Mouse (Mus musculus) left cerebral cortex, postnatal 4 days (tissue): ENCODE results near the gene Adamtsl4. TPM values are rescaled to one million over a fixed set of nuclear protein-coding genes. Genes with fewer than 3 reads are reported as not detected.
"Not testable (repeated sequence)": the region's sequence is repeated elsewhere in the genome, so short reads cannot be mapped to it uniquely, and the experiment has no call there.

Source experiments
- DNase-seq: peaks from one replicate; pipeline ENCODE4 v3.0.0-alpha.2; 2022
- intact Hi-C: fragments of 180-260 bp; cut with DNase I; formaldehyde crosslinking; loops from one replicate; pipeline ENCODE4 v1.15.1; 2025
- total RNA-seq, 2 experiments: library from RNA; stranded (reverse); gene quantifications; 2 replicates each; pipeline ENCODE4 v1.2.3; 2021

The Adamtsl4 gene
- total RNA-seq, 2 experiments from 2014 or later: 1.4 to 1.9 TPM

DNA sequence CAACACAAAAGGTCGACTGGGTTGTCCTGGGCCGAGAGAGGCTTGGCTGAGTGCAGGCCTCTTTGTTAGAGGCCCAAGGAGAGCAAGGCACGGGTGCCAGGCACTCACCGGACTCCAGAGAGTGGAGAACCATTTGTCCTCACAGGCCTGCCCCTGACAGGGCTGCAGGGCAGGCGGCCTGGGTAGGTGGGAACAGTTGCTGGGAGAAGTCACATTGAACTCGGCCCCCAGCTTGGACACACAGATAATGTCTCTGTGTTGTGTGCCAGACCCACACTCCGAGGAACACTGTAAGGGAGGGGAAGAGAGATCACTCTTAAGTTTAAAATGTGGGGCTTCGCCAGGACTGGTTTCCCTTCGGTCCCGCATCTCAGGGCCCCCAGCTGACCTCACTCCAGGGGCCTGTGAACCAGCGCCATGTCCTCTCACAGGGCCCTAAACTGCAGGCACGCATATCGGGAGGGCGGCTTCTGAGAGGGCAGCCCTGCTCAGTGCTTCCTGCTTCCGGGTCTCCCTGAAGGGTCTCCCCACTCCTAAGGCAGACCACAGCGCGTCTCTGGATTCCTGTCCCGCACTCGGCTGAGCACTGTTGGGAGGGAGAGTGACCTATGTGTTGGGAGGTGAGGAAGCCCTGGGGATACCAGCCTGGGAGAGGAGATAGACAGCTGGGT is 10.2 kb downstream of the Adamtsl4 start:
- intact Hi-C loops: no loop called here
- no peak for DNase-seq

DNA sequence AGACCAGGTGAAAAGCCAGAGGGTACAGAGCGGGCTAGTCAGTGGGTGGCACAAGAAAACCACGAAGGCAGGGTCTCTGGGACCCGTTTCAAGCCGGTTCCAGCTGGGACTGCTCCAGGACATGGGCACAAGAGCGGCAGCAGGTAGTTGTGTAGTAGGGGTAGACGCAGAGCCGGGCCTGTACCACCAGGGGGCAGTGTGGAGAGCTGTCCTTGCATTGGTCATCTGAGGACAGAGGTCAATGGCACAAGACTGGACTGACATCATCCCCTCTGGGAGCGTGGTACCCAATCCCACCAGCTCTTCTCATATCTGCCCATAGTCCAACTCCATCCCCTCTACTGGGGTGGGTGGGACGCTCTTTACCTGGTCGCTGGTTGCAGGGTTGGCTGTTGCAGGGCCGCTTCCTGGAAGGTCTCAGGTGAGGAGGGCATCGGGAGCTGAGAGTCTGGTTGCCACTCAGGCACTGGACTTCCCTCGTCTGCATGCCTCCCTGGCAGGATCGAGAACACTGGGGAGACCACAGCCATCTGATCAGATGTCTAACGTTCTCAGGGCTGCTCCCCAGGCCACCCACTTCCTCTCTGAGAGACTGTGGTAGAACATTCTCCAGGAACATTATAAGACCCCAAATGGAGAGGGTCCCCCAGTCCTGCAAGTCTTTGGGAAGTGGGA is 10.8 kb downstream of the Adamtsl4 start:
- DNase-seq: peak; percentile 57
- intact Hi-C loops: no loop called here

DNA sequence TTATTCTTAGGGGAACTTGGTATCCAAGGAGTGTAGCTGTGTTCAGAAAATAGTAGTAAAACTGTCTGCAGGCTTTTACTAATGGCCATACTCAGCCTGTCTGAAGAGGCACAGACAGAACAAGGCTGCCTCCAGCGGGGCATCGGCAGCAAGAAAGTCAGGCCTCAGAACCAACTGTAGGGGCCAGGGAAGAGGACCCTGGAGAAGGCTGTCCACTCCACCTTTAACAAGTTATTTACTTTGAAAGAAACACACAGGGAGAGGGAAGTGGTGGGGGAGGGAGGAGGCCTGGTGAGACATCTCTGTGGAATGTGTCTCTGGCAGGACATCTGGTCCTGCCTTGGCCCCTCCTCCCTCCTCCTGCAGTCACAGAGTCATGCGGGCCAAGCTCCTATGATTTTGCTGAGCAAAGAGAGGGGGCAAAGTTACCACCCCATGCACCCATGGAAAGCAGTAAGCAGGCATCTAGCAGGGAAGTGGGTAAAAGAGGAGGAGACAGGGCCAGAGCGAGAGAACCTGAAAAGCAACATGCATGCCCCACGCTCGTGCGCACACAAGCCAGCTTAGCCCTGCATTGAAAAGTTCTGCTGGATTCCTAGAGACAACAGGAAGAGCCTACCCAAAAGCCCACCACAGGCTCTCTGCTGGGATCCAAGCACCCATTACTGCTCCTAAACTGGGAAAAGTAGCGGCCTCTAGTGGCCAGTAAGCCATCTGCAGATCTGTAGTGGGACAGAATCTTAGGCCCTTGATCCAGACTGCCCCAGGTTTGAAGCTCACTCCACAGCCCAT is 12.2 kb downstream of the Adamtsl4 start:
- intact Hi-C loops: no loop called here
- DNase-seq: peak; percentile 62

DNA sequence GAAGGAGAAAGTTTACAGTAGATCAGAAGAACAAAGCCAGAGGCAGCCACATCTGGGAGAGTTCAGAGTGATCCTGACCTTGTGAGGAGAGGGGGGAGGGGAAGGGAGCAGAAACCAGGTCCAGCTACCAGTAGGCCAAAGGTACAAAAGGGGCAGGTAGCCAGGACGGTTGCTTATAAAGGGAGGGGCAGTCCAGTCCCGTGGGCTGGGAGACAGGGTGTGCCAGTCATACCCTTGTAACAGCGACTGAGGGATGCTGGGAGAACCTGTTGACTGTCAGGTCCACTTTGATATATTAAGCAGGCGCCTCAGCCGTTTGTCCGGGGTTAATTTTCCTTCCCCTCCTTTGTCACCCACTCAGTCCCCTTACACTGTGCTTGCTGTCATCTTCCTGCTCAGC is 12.9 kb downstream of the Adamtsl4 start:
- no peak for DNase-seq
- intact Hi-C loops: no loop called here

DNA sequence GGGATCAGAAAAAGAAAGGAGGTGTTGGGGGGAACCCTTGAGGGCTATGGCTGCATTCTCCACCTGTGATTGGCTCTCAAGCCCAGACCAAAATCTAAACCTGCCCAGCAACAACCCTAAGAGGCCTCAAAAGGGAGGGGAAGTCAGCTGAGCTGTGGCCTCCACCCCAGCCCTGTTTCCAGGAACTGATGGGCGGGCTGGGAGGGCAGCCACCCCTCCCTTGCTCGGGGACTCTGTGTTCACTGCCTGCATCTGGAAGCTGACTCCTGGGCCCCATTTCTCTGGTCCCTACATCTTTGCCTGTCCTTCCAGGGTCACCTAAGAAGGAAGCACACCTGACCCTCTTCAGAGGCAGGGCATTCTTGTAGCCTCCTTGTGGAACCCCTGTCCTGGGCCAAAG is 13.5 kb downstream of the Adamtsl4 start:
- DNase-seq: no peak
- intact Hi-C loops: no loop called here

DNA sequence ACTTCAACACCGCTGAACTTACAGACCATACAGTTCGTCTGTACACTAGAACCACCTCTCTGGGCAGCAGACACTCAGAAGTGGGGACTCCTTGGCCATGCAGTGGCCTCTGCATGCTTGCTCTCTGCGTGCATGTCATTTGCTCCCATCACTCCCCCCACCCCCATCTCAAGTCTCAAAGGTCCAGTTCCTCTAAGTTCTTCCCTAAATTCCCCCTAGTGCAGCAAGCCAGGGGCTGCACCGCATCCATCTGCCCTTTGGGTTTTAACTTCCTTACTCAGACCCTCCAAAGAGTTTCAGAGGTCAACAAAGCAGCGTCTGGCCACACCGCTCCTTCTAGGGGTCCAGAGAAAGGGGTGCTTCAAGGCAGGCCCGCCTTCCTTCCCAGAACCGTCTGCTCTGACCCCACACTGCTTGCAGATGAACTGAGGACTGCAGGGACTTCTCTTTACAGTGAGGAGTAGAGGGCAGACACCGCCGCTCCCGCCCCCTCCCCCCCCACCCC is 14.0 kb downstream of the Adamtsl4 start:
- DNase-seq: no peak
- intact Hi-C loops: no loop called here

DNA sequence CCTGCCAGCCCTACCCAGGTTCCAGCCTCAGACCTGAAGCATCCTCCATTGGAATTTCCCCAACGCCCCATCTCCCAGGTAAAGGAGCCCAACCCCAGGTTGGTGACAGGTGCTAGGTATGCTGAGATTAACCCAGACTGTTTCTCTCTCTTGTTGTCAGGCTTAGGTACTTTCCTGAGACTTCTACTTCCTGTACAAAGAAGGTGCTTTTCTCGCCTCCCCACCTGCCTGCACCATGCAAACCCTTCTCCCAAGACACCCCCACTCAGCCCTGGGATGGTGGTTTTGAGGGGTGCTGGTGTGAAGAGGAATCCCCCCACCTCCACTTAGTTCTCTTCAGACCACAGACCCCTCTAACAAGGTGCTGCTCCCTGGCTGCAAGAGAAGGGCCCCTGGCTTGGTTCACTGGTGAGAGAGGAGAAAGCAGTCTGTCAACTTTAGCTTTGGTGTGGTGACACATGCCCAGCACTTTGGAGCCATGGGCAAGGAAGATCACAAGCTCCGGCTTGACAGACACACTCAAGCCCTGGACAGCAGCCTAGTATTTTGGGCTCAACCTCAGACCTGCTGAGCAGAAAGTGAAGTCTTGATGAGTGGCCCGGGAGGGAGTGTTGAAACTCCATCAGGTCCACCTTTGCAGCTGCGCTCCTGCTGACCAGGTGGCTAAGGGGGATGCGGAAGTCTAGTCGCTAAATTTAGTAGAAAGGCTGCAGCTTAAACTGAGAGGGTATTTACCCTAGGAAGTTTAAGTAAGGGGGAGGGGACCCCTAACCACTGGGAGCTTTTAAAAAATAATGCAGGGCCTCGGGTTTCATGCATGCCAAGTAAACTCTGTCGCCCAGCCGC is 14.6 kb downstream of the Adamtsl4 start:
- intact Hi-C loops: no loop called here
- DNase-seq: no peak

DNA sequence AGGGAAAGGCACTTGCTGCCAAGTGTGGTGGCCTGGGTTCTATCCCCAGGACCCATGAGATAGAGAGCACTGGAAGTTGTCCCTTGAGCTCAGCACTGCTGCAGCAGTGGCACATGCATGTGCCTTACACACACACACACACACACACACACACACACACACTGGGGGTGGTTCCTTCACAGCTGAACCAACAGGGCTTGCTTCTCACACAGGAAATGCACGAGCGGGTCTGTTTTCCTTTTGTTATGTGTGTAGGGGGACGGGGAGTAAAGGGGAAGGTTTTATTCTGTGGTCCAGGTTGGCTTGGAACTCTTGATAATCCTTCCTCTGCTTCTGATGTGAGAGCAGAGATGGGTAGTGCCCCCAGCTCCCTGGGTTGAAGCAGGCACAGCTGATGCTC is 15.3 kb downstream of the Adamtsl4 start:
- intact Hi-C loops: no loop called here
- DNase-seq: no peak

DNA sequence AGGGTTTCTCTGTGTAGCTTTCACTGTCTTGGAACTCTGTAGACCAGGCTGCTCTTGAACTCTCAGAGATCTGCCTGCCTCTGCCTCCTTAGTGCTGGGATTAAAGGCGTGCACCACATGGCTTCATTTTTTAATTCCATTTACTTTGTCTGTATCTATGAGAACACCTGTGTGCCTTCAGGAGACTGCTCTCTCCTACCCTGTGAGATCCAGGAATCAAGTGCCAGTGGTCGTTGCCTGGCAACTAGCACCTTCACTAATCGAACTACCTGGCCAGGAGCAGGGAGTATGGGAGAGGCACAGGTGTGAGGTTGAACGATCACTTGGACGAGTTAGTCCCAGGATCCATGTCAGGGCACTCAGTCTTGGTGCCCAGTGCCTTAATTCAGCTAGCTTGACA is 16.5 kb downstream of the Adamtsl4 start:
- DNase-seq: no peak
- intact Hi-C loops: no loop called here

DNA sequence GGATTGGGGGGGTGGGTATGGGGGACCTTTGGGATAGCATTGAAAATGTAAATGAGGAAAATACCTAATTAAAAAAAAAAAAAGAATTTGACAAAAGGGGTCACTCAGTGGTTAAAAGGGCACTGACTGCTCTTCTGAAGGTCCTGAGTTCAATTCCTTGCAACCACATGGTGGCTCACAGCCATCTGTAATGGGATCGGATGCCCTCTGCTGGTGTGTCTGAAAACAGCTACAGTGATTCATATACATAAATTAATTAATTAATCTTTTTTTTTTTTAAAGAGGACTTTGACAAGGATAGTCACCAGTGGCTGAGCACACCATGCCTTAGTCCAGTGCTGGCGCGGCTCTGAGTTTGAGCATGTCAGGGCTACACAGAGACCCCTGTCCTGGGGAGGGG is 17.3 kb downstream of the Adamtsl4 start:
- DNase-seq, intact Hi-C loops: not testable (repeated sequence)

DNA sequence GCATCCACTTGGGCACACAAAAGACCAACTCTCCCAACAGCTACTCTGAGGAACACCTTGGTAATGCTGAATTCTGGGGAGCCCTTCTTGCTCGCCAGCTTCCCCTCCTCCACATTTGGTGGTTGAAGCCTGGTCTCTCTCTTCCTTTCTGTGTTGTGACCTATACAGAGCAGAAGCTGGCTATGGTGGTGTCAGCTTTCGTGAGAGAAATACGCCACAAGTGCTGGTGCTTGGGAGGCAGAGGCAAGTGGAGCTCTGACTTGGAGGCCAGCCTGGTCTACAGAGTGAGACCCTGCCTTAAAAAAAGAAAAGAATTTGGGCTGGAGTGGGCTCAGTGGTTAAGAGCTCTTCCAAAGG is 18.4 kb downstream of the Adamtsl4 start:
- DNase-seq: no peak
- intact Hi-C loops: no loop called here

DNA sequence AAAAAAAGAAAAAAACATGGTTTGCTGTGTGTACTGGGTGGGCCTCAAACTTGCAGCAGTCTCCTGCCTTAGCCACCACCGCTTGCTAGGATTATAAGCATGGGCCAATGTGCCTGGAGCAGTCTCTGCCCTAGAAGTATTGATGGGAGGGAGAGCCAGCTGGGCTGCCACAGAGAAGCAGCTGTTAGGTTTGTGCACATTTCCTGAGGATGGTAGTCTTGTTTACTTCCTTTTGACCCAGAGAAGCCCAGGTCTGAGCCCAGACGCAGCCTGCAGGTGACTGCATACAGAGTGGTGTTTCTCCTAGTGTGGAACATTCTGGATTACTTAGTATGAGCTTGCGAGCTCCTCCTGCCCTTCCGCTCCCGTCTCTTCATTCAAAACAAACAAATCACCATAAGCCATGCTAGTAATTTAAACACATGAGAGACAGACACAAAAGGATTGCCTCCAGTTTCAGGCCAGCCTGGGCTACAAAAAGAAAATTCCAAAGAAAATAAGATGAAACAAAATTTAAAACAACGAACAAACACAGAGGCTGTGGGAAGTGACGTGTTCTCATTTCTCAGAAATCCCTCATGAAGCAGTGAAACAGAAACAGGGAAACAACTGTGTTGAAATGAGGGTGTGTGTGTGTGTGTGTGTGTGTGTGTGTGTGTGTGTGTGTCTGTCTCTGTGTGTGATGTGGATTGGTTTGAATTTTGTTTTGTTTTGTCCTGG is 19.0 kb downstream of the Adamtsl4 start:
- DNase-seq: no peak
- intact Hi-C loops: no loop called here

DNA sequence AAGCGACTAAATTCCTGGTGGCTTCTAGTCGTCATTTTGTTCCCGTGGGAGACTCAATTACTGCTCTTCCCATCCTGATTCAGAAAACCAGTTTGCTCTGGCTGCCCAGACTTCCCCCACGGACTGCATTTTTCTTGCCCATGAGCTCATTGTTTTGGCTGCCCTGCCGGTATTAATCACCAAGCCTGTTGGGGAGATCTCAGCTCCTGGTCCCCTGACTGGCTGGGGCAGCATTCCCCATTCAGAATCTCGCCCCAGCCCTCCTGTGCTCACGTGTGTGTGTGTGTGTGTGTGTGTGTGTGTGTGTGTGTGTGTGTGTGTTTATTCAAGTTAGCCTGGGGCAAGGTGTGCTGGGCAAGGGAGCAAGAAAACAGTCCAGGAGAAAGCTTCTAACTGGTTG is 19.7 kb downstream of the Adamtsl4 start:
- intact Hi-C loops: no loop called here
- no peak for DNase-seq

DNA sequence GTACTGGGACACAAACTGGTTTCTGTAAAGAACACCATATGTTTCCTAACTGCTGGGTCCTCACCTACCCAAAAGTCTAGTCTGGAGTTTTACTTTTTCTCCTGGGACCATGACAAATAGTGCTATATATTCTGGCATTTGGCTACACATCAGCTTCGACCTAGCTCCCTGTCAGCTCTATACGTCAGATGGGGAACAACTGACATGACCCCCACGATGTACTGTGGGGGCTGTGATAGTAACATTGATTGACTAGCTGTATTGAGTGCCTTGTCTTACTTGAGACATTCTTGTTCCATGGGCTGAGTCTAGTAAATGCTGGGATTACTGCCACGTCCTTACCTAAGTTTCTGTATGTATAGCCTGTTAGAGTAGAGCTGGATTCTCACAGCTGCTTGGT is 20.2 kb downstream of the Adamtsl4 start:
- intact Hi-C loops: no loop called here
- no peak for DNase-seq

DNA sequence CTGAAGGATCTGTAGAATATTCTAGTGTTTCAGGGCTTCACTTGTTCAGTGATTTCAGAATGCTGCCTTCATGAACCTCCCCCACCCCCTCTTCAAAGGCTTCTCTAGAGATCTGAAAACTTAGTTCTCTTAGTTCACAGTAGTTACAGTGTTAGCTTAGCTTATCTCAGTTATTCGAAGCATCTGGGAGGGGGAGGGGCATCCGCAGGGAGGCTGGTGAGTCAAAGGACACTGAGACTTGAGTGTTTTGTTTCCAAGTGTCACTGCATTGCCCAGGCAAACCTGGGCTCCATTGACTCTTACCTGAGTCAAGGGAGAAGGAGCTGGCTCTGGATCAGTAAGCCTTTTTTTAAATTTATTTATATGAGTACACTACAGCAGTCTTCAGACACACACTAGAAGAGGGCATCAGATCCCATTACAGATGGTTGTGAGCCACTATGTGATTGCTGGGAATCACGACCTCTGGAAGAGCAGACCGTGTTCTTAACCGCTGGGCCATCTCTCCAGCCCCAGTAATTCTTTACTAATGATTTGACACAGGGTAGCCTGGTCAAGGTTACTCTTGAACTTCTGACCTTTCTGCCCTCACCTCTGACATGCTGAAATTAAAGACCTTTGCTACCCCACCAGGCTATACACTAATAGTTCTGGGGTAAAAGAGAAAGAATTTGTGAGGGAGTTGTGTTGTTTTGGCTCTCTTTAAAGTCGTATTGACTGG is 21.4 kb downstream of the Adamtsl4 start:
- no peak for DNase-seq
- intact Hi-C loops: no loop called here

DNA sequence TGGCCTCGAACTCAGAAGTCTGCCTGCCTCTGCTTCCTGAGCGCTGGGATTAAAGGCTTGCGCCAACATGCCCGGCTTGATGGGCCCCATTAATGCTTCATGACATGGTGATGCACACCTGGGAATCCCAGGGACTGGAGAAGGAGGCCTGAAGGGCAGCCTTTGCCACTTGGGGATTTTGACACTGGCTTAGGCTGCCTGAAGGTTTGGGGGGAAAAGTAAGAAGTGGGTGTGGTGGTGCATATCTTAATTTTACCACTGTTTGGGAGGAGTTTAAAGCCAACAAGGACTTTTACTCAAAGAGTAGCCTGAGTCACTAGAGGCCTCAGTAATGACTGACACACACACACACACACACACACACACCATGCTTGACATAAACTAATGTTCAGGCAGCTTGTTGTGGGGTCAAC is 22.8 kb downstream of the Adamtsl4 start:
- intact Hi-C loops: no loop called here
- DNase-seq: no peak

DNA sequence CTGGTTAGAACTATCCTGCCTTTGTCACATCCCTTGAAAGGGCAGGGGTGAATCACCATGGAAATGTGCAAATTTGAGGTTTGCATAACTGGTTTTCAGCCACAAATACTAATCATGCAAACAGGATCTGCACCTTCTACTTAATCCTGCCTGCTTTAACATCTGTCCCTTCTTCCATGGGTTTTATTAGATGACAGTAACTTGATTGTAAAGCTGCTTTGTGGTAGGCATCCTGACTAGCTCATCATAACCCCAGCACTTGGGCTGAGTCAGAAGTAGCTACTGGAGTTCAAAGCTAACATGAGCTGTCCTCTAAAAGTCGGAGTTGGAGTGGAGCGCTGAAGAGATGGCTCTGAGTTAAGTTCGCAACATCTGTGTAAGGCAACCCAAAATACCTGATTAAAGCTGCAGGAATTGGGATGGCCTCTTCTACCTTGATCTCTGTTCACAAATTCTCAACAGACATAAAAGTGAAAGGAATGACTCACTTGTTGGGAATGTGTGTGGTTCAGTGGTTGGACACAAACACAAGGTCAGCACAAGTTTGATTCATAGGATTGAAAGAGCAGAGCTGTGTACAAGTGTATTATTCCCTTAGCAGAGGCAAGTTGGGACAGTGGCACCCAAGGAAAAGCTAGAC is 23.6 kb downstream of the Adamtsl4 start:
- no peak for DNase-seq
- intact Hi-C loops: no loop called here

DNA sequence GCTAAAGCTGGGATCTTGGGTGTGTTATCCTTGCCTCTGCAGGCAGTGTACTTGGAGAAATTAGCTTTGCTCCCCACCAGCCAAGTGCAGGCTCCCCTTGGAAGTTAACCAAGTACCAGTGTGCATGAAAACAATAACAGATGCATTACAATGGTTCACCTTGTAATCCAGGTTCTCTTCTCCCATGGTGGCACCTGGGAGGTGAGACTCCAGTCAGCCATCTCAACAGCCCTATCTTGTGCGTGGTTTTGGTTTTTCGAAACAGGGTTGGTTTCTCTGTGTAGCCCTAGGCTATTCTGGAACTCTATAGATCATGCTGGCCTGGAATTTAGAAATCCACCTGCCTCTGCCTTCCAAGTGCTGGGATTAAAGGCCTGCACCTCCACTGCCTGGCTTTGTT is 24.2 kb downstream of the Adamtsl4 start:
- intact Hi-C loops: no loop called here

More for the DNA sequence above, 24.2 kb downstream of the Adamtsl4 start:
- DNase-seq: no peak
